Mouse (Mus musculus) activated CD4-positive, CD25-positive, alpha-beta regulatory T cell, adult 4 months (primary cell): ENCODE results near the gene Fanca. TPM values are rescaled to one million over a fixed set of nuclear protein-coding genes. Genes with fewer than 3 reads are reported as not detected.

Source experiments
- ATAC-seq: one replicate; pipeline ENCODE4 v1.8.0; 2017
- polyA plus RNA-seq, 2 experiments: library from polyadenylated mRNA; unstranded; fragments of 100-300 nt; shearing (Covaris generic); gene quantifications; one replicate each; pipeline ENCODE4 v1.2.1; 2017

The Fanca gene
- 1 to 10 TPM; 4.2 to 5.3 TPM for polyA plus RNA-seq

DNA sequence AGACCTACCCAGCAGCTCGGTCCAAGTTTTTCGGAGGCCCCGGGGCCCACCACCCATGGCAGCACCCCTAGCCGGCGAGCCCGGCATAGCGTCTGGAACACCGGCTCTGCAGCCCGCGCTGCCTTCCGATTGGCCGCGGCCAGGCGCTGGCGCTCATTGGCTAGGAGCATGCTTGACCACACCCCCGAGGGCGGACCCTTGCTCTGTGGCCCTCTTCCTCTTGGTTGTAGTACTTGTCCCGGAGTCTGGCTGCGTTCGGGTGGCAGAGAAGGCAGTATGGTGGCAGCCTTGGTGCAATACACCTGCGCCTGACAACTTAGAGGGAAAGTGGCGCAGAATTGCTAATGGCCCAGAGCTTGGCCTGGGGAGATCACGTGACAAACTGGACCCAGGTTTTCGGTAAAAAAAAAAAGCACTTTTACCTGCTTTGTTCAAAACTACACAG lies at the start of gene Fanca:
Fanca (minus strand) TSS at position 110 of the 445 bp plus-strand sequence.
- ATAC-seq = peak; percentile 100

DNA sequence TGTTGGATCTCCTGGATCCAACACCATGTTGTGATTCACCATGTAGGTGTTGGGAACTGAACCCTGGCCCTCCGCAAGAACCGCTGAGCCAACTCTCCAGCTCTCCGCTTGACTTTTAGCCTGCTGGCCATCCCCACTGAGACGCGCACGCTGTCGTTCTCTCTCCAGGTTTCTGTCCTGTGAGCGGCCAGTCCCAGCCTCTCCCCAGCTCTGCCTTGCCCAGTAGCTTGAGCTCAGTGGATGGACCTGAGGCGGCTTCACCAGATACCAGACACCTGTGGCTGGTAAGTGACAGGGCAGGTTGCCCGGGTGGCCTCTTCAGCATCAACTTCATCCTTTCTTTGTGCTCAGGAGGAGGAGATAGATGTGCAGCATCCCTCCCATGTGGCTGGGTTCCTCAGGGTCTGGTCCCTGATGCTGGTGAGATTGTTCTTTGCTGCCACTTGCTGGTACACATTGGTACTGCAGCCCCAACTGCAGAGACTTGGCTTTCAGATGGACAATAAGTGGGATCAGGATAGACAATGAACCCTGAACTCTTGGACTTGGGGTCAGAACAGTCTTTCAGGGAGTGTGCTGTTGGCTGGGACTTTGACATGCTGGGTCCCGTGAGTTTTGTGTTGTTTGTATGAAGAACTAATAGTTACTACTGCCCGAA lies 42.8 kb upstream of the Fanca start:
- no peak for ATAC-seq

DNA sequence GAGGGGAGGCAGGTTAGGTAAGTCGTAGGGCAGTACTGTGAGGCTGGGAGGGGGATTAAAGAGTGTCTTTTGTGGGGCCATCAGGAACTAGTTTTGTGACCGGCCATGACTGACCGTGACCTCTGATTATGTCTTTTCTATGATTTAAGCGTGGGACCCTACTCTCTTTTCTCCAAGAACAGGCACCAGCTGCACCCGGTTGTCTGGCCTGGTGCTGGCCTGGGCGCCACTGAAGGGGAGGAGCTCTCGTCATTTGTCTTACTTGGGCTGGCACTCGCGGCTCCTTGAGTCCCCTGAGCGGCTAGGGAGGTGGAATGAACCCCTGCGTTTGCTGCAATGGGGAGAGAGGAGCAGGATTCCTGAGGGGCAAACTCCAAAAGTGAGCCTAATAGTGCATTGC lies 34.8 kb upstream of the Fanca start:
- no peak for ATAC-seq

DNA sequence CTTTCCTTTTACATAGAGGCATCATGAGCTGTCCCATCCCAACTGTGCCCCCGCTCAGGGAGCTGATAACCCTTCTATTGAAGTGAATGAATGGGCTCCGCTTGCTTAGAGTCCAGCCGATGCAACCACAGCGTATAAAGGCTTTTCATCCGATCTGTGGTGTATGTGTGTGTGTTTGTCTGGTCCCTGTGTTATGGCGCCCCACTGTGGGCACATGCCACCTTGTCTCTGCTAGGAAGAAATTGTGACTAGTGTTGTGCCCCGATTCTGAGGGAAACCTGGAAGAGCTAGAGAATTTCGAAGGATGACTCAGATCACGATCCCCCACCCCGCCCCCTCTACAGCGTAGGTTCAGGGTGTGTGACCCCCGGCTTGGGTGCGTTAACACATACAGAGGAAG lies 34.4 kb upstream of the Fanca start:
- ATAC-seq = no peak

DNA sequence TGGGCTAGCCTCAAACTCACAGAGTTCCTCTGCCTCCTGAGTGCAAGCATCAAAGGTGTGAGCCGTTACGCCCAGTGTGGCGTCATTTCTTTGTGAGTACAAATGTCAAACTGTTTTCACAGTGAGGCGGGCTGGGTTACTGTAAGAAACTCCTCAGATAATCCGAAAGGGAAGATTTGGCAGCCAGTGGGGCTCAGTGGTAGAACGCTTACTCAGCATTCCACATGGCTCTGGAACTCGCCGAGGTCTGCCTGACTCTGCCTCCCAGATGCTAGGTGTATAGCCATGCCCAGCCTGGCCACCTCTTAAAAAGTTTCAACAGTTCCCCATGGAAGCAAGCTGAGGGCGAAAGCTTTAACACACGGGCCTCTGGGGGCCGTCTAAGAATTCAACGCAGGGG lies 33.7 kb upstream of the Fanca start:
- ATAC-seq = no peak

DNA sequence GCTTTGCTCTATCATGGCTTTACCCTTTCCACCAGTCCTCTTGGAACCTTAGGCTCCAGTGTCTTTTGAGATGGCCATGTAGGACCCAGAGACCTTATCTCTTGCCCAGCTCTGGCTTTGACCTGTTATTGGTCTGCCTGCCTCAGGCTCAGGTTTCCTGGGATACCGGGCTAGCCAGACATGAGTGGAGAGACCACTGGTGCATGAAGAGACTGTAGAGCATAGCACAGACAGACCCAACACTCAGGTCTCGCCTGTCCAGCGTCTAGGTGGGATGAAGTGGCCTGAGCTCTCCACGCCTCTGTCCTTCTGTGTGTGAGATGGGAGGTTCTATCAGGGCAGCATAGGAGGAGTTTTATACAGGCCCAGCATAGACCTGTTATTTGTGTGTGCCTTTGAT lies 30.7 kb upstream of the Fanca start:
- no peak for ATAC-seq

DNA sequence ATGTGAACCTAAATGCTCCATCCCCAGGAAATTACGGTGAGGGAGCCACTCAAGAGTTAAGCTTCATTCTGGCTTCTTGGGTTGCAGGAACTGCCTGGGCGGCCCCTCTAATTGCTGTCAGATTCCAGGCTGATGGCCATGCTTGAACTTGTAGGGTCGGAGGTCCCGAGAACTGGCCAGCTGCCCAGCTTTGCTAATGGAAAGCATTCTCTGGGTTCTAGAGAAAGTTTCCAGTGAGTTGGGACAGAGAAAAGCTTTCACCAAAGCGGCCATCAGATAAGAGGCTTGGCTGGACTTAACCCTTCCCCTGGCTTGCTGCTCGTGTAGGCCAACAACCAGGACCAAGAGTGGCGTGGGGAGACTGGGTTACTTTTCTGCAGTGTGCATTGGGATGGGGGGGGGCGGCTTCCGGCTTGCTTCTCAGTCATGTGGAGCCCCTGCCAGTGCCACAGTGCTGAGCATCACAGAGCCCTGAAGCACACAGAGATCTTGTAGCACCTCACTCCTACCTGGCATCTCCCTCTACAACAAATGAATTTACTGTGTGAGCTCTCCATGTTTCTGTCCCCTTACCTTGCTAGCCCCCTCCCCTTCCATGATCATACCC lies 30.0 kb upstream of the Fanca start:
- no peak for ATAC-seq

DNA sequence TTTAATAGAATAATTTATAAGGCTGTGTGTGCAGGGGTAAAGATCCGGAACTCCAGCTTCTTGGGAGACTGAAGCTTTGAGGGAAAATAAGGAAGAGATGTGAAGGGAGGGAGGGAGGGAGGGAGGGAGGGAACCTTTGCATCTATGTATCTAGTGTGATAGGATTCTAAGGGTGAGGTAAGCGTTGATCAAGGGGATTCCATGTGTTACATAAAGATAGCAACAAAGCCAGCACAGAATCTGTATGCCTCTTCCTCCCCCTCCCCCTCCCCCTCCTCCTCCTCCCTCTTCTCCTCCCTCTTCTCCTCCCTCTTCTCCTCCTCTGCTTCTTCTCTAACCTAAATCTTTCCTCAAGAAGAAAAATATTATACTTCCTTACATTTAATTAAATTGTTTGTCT lies 28.9 kb upstream of the Fanca start:
- no peak for ATAC-seq

DNA sequence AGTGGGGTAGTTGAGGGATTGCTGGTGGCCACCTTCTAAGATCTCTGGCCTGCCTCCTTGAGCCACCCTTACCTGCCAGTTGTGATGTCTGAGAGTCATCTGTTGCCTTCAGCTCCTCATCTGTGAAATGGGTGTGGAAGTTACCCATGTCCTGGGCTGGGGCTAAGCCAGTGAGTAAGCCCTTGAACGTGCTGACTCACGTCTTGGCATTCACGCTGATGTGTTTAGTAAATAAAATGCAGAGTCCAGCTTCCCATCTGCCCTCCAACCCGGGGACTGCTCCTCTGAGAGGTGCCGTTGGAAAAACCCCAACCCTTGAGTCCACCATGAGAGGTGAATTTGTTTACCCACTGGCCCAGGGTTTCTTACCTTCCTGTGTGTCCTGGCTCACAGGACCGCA lies 27.5 kb upstream of the Fanca start:
- ATAC-seq = no peak

DNA sequence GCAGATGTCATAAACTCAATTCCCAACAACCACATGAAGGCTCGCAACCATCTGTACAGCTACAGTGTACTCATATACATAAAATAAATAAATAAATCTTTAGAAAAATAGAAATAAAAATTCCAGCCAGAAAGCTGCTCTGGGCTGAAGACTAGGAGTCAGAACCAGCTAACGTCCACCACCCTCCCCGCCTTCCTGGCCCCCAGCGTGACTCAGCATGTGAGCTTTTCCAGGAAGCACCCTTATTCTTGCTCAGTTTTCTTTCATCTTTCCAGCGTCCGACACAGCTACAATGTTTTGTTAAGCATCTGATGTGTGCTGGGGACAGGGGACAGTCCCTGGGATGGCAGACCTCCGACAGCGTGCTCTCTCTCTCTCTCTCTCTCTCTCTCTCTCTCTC lies 26.8 kb upstream of the Fanca start:
- ATAC-seq = no peak

DNA sequence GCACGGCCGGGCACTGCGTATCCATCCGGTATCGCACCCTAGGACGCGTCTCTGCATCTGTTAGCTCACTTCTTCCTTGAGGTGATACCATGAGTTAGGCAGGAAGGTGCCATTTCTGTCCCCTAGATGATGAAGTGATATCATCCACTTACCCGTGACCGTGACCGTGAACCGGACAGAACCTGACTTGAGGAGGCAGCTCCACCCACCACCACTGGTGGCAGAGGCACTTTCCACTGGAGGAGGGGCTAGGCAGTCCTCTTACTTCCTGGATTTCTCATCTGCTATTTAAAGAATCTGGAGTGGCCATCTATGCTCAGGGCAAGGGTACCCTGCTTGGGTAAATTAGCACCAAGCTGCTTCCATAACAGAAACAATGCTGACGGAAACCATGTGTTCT lies 25.0 kb upstream of the Fanca start:
- no peak for ATAC-seq

DNA sequence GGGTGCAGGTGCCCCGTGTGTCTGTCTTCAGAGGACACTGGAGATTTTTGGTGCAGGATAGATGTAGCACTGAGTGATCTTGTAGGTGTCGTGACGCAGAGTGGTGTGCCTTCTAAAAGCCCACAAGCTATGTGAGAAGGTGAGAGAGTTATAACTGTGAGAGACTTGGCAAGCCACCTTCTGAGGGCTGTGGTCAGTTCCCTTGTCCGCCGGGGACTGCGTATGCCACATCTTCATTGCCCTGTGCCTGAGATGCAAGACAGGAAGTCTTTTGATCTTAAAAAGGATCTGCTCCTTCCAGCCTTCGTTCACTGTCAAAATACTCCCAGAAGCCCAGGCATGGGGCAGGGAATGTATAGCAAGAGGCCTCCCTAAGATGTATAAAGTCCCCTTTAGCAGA lies 24.5 kb upstream of the Fanca start:
- no peak for ATAC-seq

DNA sequence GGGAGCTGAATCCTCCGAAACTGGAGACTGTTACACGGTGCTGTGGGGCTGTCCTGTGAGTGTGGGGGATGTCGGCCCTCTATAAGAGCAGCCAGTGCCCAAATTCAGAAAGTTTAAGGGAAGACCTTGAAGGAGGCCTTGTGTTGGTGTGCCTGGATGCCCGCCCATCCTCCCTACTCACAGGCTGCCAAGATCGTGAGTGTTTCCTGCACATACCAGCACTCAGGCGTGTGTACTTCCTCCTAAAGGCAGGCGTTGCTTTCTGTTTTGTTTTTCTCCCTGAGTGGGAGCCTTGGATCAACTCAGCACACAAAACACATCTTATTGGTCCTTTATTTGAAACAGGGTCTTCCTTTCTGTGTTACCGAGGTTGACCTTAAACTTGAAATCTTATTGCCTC lies 23.9 kb upstream of the Fanca start:
- ATAC-seq = no peak

DNA sequence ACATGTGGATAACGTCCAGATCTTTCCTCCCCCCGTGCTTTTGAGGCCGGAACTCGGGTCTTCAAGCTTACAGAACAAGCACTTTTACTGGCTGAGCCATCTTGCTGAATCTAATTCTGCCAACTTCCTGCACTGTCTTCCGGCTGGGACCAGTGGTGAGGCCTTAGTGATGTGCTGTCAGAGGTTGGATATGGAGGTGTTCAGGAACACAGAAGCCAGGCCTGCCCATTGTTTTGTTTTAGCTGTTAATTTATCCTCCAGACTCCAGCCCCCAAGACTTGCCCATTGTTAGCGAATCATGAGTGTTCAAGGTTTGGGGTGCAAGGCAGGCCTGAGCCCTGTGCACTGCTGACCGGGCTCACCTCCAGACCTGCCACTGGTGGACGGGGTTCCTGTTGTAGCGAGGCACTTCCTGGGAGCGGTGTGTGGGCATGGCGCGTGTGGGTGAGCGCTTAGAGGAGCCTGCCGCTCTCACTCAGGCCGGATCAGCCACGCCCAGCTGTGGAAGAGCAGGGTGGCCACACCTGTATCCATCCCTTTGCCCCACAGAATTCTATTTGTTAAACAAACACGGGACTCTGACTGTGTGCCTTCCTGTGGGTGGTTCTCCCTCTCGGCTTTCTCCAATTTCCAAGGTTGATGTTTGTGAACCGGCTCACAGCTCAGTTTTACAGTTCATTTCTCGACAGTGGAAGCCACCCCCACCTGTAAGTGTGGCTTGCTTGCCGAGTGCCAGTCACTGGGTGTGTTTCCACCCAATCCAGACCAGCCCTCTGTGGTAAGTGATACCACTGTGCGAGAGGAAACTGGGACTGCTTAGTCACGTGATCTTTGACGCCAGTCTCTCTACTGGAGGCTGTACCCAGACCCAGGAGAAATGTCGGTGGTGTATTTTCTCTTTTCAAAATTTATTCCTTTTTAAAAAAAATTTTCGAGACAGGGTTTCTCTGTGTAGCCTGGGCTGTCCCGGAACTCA lies 23.0 kb upstream of the Fanca start:
- no peak for ATAC-seq

DNA sequence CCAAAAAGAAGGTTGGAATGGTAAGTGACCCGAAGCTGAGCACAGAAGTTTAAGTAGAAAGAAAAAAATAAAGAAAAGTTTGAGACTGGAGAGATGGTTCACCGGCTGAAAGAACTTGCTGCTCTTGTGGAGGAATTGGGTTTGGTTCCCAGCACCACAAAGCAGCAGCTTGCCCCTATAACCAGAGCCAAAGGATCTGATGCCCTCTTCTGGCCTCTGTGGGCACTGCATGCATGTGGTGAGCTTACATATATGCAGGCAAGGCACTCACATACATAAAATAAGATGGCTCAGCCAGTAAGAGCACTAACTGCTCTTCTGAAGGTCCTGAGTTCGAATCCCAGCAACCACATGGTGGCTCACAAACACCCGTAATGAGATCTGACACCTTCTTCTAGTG lies 21.7 kb upstream of the Fanca start:
- no peak for ATAC-seq

DNA sequence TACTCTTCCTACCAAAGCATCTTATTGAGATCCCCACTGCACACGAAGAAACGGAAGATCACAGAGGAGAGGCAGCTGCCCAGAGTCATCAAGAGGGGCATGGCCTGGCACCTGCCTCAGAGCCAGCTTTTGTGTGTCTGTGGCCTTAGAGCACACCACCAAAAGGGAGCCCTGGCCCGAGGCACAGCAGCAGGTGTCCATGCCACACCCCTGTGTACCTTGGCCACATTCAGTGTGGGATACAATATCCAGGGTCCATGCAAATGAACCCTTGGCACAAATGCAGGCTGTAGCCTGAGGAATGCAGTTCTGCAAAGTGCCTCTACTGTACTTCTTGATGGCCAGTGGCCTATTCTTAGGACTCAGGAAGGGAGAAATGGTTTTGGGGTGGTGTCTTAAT lies 19.1 kb upstream of the Fanca start:
- ATAC-seq = no peak

DNA sequence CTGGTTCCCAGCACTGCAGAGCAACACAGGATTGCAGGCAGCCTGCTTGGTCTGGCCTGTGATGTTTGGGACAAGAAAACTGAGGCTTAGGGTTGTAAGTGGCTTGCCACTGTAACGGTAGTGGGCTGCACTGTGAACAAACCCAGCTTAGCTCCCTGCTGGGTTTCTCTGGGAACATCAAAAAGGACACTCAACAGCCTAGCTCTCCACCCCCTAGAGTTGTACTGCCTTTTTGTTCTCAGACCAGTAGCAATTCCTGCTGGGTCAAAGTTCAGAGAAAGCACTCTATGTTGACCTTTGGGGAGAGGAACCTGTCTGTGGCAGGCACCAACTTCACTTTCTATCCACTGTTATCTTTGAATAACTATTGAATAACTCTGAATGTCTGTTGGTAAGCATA lies 16.1 kb upstream of the Fanca start:
- no peak for ATAC-seq

DNA sequence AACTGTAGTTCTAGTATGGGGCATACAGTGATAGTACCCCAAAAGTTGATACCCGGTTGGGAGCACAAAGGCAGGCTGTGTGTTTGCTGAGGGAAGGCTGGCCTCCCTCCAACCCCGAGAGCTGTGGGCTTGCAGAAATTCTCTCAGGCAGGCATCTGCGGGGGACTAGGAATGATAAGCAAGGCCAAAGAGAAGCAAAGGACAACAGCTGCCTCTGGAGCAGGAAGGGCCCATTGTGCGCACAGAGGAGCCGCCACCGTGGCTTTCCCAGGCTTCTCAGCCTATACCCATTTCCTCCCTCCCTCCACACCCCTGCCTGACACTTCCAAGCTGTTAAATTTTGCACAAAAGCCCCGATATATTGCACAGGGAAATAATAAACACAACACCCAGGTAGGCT lies 15.5 kb upstream of the Fanca start:
- no peak for ATAC-seq

DNA sequence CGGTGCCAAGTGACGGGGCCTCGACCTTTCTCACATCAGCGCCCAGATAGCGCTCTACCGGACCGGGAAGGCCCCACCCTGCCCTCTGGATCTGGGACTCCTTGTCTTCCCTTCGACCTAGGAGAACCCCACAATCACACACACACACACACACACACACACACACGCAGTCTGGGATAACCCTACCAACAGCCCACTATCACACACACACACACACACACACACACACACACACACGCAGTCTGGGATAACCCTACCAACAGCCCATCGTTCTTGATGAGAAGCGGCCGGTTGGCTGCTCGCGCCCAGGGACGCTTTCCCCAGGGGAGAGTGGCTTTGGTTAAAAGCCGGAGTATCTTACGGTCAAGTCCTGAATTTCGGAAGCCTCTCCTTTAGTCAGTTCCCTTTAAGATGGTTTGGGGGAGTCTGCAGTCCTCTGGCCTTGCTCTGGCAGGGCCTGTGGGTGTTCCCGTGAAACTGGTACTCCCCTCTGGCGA lies 14.8 kb upstream of the Fanca start:
- ATAC-seq = no peak

DNA sequence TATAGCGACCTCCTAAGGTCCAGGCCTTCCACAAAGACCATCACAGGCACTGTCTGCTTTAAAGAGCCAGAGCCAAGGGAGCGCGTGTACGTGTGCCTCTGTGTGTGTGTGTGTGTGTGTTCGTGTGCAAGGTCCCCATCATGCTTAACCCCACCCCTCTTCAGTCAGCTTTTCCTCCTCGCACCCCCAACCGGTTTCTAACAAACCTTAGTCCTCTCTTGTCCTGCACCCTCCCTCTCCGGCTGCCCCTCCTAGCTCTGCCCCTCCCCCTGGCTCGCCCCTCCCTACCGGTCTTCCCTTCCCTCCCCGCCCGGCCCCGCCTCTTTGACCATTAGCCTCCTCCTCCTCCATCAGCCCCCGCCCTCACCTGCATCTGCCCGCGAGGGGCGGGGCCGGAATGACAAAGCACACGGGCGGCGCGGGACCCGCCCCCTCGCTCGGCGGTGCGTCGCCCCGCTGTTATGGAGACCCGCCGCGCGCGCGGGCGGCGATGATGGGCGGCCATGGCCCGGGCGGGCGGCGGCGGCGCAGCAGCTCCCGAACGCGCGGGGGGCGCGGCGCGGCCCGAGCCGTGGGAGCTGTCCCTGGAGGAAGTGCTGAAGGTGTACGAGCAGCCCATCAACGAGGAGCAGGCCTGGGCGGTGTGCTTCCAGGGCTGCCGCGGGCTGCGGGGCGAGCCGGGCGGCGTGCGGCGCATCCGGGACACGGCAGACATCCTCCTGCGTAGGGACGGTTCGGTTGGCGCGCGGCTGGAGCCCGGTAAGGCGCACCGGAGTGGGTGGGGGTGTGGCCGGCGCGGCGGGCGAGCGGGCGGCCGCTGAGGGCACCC lies 14.1 kb upstream of the Fanca start, which contains the start of gene Spire2:
Spire2 (plus strand) TSS at position 452 of the 829 bp plus-strand sequence.
- peak; percentile 90 for ATAC-seq

DNA sequence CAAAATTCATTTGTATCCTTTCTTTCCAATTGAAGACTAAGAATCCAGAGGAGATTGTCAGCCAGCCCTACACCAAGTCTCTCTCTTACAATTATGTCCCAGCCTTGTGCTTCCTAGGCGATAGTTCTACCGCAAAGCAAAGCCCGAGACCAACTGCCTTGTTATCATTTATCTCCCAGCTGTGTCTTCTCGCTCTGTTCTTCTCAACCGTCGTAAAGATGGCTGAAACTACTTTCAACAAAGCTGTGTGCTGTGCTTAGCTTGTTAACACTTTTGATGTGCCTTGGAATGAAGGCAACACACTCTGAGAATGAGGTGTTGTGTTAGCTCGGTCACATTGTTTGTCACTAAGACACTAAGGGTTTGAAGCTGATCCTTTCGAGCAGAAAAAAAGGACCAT lies 13.4 kb upstream of the Fanca start:
- no peak for ATAC-seq

DNA sequence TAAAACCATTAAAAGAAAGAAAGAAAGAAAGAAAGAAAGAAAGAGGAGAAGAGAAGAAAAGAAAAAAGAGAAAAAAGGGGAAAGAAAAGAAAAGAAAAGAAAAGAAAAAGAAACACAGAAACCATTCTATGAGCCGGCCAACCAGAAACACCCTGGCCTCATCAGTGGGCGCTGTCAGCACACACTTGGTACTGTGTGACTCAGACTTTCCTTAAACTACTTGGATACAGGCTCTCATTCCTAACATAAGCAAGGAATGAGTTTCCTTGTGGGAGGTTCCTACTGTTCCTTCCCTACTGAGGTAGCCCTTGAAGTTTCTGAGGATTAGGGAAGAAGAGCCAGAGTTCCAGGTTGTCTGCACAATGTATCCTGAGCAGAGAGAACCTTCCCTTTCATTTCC lies 12.9 kb upstream of the Fanca start:
- ATAC-seq = no peak
